Mouse (Mus musculus): ENCODE measurements around the gene Kif2b.

- TF ChIP-seq CTCF (IDR thresholded peaks at IDR 0.05) (no peak), EP300 (IDR thresholded peaks at IDR 0.05; ENCODE audit: insufficient read depth, low read depth, low read length) (no peak), POLR2A (IDR thresholded peaks at IDR 0.05; ENCODE audit: insufficient read depth, low read depth, low read length) (no peak)
Observed at GRCm38 (mm10) chr11:91574477-91574876, 2.9 kb downstream of the Kif2b start.

Measured in heart, adult 2 months (tissue).